Mouse (Mus musculus) urinary bladder, postnatal 10 days (tissue): ENCODE results near the gene Zfp667.
"Not testable (repeated sequence)": the region's sequence is repeated elsewhere in the genome, so short reads cannot be mapped to it uniquely, and the experiment has no call there.

Source experiments
- DNase-seq: peaks from one replicate; pipeline ENCODE4 v3.0.0; 2022; ENCODE audit warnings: low spot score

Zfp667 gene

DNA sequence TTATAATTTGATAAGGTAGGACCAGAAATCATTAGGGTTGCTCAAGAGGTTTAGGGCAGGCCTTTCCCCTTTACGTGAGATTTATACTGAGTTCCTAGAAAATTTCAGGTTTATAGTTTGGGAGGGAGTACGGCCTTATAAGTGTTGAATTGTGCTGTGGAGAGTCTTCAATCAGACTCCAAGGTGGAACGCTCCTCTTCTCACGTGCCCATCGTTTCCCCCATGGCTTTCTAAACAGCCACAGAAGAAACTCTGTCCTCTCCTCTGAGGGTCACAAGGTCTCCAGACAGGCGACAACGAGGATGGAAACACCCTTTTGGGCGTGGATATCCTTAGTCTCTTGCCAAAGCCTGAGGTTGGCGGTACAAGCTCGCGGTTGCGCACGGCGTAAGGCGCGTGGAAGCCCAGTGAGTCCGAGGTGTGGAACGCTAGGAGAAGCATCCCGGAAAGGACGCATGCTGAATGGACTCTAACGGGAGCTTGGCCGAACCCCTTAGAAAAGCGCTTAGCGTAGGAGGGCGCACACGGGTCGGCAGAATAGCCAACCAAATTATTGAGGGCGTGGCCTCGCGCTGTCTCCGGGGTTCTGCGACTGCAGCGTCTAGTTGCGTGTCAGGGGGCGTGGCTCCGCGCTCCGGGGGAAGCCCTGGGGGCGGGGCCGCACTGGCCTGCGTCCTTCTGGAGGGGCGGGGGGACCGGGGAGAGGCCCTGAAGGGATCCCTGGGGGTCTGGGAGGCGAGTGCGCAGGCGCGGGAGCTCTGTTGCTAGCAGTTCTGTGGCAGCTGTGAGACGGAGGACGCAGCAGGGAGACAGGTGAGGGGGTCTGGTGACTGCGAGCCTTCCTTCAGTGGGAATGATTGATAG, at the start of gene Zfp667:
Zfp667 (plus strand) TSS at position 738 of the 864 bp plus-strand sequence.
- peak; percentile 89 for DNase-seq

DNA sequence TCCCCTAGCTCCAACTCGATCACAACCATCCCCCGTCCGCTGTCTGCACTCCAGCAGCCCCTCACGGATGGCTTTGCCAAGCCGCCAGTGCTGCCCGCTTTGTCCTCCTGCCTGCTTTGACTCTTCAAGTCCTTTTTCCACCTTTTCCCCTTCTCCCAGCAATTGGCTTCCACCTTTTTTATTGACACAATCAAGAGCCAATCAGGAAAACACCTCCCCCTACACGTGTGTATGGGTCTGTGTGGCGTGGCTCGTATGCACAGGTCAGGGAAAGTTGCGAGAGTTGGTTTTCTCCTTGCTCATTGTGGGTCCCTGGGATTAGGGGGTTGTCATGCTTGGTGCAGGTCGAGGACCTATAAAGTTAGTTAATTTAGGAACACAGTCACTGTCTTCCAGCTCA, 46.6 kb upstream of the Zfp667 start:
- no peak for DNase-seq

DNA sequence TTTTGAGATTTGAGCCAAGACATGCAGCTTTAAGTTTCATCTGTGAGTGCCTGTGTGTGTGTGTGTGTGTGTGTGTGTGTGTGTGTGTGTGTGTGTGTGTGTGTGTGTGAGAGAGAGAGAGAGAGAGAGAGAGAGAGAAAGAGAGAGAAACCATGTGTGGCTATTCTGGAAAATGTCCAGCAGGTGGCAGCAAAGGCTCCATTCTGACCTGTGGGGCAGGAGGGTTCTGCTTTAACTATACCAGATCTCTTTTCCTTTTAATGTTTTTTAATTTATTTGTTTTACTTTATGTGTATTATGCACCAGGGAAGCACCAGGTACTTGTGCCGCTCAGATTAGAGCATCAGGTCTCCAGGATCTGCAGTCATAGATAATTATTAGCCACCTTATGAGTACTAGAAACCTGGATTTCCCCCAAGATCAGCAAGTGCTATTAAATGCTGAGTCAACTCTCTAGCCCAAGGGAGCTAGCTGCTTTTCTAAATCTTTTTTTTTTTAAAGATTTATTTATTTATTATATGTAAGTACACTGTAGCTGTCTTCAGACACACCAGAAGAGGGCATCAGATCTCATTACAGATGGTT, 45.4 kb upstream of the Zfp667 start:
- not testable (repeated sequence) for DNase-seq

DNA sequence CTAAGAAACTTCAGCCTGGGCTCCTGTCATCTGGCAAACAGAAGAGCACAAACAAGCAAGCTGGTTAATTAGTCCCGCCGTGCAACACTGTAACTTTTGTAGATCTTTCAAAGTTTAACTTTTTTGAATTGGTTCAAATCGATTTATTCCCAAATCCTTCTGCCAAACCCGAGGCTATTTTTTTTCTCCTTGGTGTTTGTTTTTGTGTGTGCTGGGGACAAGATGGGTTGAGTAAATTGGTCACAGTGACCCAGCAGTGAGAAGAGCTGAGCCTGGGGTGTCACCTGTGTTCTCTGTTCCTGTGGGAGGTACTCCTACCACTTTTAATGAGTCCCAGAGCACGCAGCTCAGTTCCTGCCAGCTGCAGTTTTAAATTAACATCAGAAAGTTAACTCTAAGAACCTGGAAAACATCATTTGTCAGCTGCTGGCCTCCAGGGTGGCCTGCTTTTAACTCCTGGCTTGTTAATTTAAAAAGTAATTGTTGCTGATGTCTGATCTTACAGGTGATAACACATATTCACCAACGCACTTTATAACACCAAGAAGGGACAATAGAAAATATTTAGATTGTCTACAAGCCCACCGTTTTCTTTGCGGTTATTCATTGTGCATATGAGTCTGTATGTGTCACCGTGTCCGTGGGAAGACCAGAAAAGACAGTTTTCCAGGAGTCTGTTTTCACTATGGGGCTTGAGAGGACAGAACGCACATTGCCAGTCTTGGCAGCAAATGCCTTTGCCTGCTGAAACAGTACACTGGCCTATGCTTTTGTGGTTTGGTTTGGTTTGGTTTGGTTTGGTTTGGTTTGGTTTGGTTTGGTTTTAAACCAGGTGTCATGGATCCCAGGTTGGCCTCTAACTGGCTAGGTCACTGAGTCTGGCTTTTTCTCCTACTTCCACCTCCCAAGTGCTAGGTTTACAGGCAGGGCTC, 41.8 kb upstream of the Zfp667 start:
- DNase-seq, result no peak

DNA sequence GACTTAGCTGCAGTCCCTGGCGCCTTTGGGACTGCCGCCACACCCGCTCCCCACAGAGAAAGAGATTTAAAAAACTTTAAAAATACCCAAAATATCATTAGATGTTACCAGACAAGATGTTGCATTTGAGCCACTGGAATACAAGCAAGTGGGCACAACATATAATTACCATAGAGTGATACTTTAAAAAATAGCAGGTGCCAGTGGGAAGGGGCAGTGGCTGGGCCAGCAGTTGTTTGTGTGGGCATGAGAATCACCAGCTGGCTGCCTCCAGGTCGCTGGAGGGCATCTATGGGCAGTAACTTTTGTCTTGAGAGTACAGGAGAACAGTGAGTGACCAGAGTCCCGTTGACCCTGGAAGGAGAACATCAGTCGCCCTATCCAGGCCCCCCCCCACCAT, 34.0 kb upstream of the Zfp667 start, which contains the start of gene Epp13:
Epp13 (plus strand) TSS at position 301 of the 400 bp plus-strand sequence.
- DNase-seq, result no peak

DNA sequence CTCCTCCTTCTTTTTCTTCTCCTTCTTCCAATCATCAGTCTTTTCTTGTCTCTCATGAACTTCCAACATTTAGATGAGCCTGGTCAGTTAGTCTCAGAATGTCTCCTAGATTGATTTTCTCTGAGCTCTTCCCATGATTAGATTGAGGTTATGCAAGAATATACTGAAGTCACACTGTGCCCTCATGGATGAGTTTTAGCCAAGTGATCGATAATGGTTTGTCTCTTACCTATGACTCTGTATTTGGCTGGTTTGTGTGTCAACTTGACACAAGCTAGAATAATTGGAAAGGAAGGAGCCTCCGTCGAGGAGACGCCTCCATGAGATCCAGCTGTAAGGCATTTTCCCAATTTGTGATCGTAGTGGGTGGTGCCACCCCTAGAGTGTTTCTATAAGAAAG, 31.9 kb upstream of the Zfp667 start:
- no peak for DNase-seq

DNA sequence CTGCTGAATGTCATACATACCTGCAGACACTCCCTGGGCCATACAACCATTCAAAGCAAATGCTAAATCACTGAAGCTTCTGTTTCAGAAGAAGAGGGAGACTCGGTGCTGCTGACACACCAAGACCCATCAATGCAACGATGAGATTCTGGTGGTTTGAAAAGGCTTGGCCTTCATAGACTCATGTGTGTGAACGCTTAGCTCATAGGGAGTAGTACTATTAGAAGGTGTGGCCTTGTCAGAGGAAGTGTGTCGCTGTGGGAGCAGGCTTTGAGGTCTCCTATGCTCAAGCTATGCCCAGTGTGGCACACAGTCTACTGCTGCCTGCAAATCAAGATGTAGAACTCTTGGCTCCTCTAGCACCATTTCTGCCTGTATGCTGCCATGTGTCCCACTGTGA, 29.0 kb upstream of the Zfp667 start:
- DNase-seq, result no peak

DNA sequence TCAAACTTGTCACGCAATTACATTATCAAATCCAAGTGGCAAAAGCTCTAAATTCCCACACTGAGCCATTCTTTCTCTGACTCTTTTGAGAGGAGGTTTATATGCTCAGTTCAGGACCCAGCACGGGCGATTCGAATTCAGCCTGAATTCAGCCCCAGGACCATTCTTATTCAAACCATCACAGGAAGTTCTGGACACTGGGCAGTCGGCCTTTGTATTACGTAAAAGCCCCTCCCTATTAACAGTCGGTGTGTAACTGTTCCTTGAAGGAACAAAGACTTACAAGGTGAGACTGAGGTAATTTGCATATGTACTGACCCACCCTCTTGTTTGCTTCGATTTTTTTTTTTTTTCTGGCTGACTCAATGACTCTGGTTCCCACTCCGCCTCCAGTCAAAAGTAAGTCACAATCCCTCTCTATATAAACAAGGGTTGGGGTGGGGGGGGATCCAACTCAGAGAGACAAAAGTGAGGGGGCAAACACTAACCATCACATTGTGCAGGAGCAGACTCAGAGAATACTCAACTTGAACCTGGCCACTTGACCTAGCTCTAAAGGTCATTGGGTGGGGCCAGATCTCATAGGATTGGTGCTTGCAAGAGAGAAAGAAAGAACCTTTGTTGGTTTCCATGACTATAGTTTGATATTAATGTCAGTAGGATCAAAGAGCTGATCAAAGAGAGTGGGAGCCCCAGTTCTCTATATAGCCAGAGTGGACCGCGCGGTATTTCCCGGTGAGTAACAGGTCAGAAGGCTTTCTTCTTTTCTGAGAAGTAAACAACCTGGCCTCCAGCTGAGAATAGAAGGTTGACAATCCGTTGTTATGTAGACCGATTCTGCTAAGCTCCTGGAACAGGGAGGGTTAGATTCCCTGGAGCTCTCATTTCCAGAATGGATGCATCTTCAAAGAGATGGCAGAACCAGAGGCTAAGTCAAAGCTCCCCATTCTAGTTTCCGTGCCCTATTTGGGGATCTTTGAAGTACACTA, 27.9 kb upstream of the Zfp667 start:
- no peak for DNase-seq

DNA sequence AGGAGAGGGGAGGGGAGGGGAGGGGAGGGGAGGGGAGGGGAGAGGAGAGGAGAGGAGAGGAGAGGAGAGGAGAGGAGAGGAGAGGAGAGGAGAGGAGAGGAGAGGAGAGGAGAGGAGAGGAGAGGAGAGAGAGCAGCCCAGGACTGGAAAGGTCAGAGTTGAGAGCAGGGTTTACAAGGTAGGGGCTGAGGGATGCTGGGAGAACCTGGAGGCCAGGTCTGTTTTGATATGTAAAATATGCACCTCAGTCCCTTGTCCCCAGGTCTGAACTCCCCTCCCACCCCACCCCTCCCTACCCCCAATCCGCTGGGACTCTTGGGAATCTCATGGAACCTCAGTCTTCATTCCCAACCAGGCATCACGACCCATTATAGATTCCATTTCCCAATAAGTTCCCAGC, 26.4 kb upstream of the Zfp667 start:
- not testable (repeated sequence) for DNase-seq

DNA sequence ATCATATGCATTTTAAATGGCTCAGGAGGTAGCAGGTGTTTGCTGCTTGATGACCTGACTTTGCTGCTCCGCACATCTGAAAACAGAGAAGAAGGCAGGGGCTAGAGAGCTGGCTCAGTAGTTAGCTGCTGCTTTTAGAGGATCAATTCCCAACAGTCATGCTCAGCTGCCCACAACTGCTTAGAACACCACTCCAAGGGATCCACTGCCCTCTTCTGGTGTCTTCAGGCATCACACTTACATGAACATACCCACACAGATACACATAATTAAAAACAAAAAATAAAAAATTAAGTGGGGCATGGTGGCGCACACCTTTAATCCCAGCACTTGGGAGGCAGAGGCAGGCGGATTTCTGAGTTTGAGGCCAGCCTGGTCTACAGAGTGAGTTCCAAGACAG, 24.3 kb upstream of the Zfp667 start:
- no peak for DNase-seq

DNA sequence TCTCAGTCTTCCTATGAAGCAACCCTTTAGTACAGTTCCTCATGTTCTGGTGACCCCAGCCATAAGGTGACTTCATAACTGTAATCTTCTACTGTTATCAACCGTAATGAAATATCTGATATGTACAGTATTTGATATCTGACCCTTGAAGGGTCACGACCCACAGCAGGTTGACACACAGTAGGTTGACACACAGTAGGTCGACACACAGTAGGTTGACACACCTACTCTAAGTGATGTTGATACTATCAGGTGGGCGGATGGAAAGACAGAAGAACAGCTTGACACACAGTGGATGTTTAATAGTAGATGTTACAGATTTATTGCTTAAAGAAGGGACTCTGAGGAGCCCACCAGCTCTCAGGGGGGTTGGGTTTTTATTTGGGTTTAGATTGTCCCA, 23.4 kb upstream of the Zfp667 start:
- no peak for DNase-seq

DNA sequence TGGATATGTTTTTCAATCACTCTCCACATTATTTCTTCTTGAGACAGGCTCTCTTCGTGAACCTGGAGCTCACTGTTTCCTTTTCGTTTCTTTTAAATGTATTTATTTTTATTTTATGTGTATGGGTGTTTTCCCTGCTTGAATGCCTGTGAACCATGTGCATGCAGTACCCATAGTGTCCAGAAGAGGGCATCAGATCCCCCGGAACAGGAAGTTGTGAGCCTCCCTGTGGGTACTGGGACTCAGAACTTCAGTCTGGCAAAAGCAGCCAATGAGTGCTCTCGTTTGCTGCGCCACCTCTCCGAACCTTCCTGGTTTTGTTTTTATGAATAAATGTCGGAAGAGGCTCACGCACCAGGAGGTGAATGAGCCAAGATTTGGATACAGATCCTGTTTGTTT, 20.7 kb upstream of the Zfp667 start:
- no peak for DNase-seq

DNA sequence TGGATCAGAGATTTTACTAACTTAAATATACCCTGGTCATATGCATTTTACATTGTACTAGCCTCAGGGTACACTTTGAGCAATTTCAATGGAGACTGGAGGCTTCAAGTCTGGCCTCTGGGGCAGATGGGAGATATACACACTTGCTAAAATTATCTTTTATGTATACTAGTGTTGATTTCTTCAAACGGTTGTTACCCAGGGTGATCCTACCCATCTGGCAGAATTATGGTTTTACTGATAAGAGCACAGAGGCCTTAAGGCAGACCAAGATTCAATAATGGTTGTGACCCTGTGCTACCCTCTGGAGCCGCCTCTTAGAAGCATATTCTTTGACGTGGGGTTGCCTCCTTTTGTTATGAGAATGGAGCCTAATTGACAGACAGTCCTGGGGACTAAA, 8.5 kb upstream of the Zfp667 start:
- no peak for DNase-seq

DNA sequence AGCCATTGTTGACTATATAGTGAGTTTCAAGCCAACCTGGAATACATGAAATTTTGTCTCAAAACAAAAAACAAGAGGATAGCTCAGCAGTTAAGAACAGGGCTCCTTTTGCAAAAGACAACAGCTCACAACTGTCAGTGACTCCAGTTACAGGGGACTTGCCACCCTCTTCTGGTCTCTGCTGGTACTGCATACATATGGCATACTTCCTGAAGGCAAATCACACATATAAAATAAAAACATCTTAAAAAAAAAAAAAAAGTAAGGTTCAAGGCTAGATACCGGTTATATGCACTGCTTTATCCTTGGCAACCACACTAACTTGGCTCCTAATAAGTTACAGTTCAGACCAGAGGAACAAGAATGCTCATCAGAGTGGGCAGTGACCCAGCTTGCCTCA, 3.6 kb upstream of the Zfp667 start:
- DNase-seq, result no peak

DNA sequence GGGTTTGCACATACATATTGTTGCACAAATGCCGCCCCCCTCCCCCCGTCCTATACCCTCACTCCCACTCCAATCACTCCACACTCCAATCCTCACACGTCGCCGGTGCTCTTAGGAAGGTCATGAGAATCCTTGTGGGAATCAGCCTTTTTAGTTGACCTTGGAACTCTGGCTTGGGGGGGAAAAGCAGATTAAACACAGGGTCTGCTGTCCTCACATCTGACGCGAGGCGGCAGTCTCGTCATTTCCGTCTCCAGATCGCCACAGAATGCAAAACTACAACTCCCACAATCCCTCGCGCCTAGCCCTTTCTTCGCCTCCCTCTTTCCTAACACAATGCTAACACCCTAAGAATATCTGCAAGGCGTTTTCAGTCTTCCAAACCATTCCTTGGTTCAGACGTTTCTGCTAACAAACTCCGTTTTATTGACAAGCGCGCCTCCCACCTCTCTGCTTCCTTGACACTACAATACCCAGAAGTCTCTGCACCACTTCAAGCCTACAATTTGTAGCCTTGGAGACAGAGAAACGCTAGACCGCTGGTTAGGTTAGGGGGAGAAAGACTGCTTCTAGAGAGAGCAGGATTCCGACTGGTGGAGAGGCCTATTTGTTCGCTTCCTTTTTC, 2.8 kb upstream of the Zfp667 start:
- no peak for DNase-seq

DNA sequence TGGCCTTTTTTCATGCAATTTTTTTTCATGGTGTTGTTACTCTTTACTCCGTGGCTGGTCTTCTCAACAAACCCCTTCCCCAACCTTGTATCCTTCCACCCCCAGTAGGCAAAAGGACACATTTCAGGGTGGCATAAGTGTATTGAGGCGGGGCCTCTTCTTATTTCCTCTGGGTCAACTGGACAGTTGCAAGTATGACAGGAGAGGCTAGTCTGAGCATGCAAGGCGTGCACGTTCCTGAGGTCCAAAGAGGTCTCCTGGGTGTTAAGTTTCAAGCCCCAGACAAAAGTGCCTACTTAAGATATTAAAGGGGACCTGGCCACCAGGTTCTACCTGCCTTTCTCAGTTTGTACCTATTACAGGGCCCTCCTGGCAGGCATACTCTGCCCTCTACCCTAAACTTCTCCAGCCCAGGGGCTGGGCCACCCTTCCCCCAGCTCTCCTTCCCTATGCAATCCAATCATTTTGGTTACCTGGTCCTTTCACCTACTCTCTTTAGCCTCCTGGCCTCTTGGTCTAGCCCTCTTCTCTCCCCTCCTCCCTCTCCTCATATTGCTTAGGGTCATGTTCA, 1.9 kb upstream of the Zfp667 start:
- DNase-seq, result no peak

DNA sequence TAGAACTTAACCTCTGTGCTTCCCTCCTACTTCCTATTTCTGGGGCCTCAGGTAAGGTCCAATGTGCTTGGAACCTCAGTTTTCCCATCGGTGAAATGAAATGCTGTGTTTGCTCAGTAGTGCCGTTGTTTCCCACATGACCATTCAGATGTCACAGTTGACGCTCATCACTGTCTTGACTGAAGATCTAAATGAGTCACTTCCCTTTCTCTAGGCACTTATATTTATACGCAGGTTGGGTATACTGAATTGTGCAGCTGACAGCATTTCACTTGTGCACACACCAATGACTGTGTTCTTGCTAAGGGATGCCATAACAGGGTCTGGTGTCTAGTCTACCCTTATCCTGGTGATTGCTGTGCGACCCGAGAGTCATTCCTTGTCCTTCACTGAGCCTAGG, 1.0 kb upstream of the Zfp667 start:
- DNase-seq, result no peak

DNA sequence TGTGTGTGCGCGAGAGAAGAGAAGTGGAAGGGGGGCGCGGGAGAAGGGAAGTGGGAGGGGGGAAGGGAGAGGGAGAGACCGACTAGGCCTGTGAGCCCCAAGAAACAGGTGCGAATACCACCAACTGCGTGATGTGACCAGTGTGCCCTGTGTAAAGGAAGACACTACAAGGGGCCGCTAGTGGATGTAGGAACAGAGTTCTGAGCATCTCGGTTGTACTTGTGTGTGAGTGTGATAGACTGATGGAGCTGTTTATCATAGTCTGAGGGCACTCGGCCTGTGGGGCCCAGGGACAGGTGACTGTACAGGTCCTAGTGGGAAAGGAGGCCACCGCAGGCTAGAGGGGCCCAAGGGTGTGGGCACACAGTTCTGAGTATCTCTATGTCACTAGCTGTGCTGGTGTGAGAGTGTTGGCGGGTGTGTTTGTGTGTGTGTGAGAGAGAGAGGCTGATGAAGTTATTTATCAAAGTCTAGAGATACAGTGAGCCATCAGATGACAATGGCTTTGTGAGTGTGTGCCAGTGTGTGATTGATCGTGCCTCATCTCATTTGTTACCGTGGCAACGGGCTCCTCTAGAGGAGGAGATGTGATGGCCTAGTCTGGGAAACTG, 647 bp downstream of the Zfp667 start:
- no peak for DNase-seq

DNA sequence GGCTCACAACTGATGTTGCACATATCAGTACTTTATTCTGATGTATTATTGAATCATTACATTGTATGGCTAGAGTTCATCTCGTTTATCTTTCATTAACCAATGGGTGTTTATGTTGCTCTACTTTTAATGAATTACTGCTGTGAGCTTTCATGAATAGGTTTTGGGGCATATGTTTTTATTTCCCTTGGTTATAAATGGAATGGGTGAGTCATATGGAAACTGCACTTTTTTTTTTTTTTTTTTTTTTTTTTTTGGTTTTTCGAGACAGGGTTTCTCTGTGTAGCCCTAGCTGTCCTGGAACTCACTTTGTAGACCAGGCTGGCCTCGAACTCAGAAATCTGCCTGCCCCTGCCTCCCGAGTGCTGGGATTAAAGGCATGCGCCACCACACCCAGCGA, 4.7 kb downstream of the Zfp667 start:
- not testable (repeated sequence) for DNase-seq

DNA sequence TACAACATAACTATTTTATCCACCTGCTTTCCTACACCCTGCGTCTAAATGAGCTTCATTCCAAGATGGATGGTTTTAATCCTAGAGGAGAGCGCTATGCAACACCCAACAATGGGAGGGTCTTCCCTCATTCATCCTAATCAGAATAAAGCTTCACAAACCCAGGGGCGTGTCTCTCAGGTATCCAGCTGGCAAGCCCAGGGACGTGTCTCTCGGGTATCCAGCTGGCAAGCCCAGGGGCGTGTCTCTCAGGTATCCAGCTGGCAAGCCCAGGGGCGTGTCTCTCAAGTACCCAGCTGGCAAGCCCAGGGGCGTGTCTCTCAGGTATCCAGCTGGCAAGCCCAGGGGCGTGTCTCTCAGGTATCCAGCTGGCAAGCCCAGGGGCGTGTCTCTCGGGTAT, 14.4 kb downstream of the Zfp667 start:
- DNase-seq, result not testable (repeated sequence)
